In the genomic region with DNA sequence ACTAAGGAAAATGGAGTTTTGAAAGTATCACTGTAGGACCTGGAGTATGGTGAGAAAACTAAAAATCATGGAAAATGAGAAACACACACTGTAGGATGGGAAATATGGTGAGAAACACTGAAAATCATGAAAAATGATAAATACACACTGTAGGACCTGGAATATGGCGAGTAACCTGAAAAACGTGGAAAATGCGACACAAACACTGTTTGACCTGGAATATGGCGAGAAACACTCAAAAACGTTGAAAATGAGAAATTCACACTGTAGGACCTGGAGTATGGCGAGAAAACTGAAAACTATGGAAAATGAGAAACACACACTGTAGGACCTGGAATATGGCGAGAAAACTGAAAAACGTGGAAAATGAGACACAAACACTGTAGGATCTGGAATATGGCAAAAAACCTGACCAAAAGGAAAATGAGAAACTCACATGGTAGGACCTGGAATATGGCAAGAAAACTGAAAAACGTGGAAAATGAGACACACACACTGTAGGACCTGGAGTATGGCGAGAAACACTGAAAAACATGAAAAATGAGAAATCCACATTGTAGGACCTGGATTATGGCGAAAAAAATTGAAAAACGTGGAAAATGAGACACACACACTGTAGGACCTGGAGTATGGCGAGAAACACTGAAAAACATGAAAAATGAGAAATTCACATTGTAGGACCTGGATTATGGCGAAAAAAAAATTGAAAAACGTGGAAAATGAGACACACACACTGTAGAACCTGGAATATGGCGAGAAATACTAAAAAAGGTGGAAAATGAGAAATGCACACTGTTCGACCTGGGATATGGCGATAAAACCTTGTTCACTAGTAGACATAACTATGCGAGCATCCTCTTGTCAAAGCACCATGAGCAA, we compare ENCODE assay signal across 7 mouse cellular contexts.
DNase-seq lines count a peak whose midpoint lies in the region; ATAC-seq lines count a peak whose summit lies in the region.

No protein-coding gene starts in this region.

- no peak overlapping the region for H3K27ac ChIP-seq in hindbrain, embryonic 16.5 days (ENCODE audit: low read depth, low read length)
- no peak overlapping the region for H3K27ac ChIP-seq in midbrain, embryonic 13.5 days

- WGBS in hindbrain, embryonic 16.5 days: 75% methylated on average over 19 of the region's 19 CpGs
- WGBS in midbrain, embryonic 13.5 days: 60% methylated on average over 19 of the region's 19 CpGs

- H3K9ac ChIP-seq in hindbrain, embryonic 16.5 days (ENCODE audit: low read depth, low read length): no peak overlapping the region
- no peak overlapping the region for H3K9ac ChIP-seq in midbrain, embryonic 13.5 days (replicated peaks)

- no peaks in the 10 kb centered on the region for H3K36me3 ChIP-seq in hindbrain, embryonic 16.5 days (ENCODE audit: control insufficient read depth, insufficient read depth, low read length)
- no peaks in the 10 kb centered on the region for H3K36me3 ChIP-seq in midbrain, embryonic 13.5 days

- peaks cover 7% of the 10 kb centered on the region for H3K9me3 ChIP-seq in hindbrain, embryonic 16.5 days (ENCODE audit: control insufficient read depth, low read length)
- H3K9me3 ChIP-seq in midbrain, embryonic 13.5 days: no peaks in the 10 kb centered on the region

- H3K4me3 ChIP-seq in hindbrain, embryonic 16.5 days (ENCODE audit: low read length): no peak overlapping the region
- H3K4me3 ChIP-seq in midbrain, embryonic 13.5 days (replicated peaks): no peak overlapping the region

- no peaks in the 10 kb centered on the region for H3K4me1 ChIP-seq in hindbrain, embryonic 16.5 days (ENCODE audit: control insufficient read depth, insufficient read depth, low read depth, low read length)
- no peaks in the 10 kb centered on the region for H3K4me1 ChIP-seq in midbrain, embryonic 13.5 days (replicated peaks)

- H3K27me3 ChIP-seq in hindbrain, embryonic 16.5 days (replicated peaks; ENCODE audit: control insufficient read depth, insufficient read depth, low read length): no peaks in the 10 kb centered on the region
- no peaks in the 10 kb centered on the region for H3K27me3 ChIP-seq in midbrain, embryonic 13.5 days

- peak; percentile 41 for DNase-seq in testis, postnatal 10 days (ENCODE audit: low spot score)
- no peak for DNase-seq in testis, postnatal 14 days (ENCODE audit: low spot score)
- DNase-seq in embryo, embryonic 10 days (ENCODE audit: low spot score): peak; percentile 16
- no peak for DNase-seq in T-cell, adult 2 months (ENCODE audit: low spot score)
- DNase-seq in left cerebral cortex, adult 18-20 months (ENCODE audit: low spot score in 2 of 2): no peak

- ATAC-seq in hindbrain, embryonic 16.5 days: peak; percentile 93
- ATAC-seq in midbrain, embryonic 13.5 days: peak; percentile 98

- no peak overlapping the region for H3K4me2 ChIP-seq in hindbrain, embryonic 16.5 days (ENCODE audit: low read length)
- no peak overlapping the region for H3K4me2 ChIP-seq in midbrain, embryonic 13.5 days (replicated peaks)

Comparison
In these comparisons a context has a peak if more than half of its experiments do, and no peak if none do; other contexts are left out.
1. DNase-seq: peak in testis, postnatal 10 days (single experiment) and embryo, embryonic 10 days (single experiment); none in testis, postnatal 14 days (single experiment), T-cell, adult 2 months (single experiment) and left cerebral cortex, adult 18-20 months (0 of 2).